Mouse (Mus musculus) MEL (cell line): ENCODE results near the gene 1700001P01Rik. TPM values are rescaled to one million over a fixed set of nuclear protein-coding genes. Genes with fewer than 3 reads are reported as not detected.

ENCODE experiments used
- DNase-seq: peaks from one replicate; pipeline ENCODE4 v3.0.0; 2011; ENCODE audit warnings: low read depth, low spot score
- H3K27ac ChIP-seq: 2 replicates; pipeline ENCODE4 v1.5.1; 2012; ENCODE audit warnings: low read depth, mild to moderate bottlenecking, control low read depth, low read length, moderate library complexity; ENCODE audit not compliant: control insufficient read depth
- H3K27me3 ChIP-seq, 2 experiments: fragments of 150-350 bp in 1 of 2; sonication (generic) in 1 of 2; 2 replicates each; pipeline ENCODE4 v1.6.1; 2012; ENCODE audit warnings: low read length in 2 of 2, mild to moderate bottlenecking in 2 of 2, improper control_type of control experiment in 1 of 2, moderate library complexity in 1 of 2; ENCODE audit not compliant: insufficient read depth in 2 of 2, control insufficient read depth in 1 of 2
- H3K36me3 ChIP-seq, 2 experiments: 2 replicates each; pipeline ENCODE4 v1.6.1; 2012 to 2014; ENCODE audit warnings: low read length in 2 of 2, improper control_type of control experiment in 1 of 2, inconsistent platforms in 1 of 2, mild to moderate bottlenecking in 1 of 2; ENCODE audit not compliant: insufficient read depth in 2 of 2, control insufficient read depth in 1 of 2
- H3K4me1 ChIP-seq, 2 experiments: fragments of 150-350 bp in 1 of 2; sonication (generic) in 1 of 2; 2 replicates each; pipeline ENCODE4 v1.6.1; 2012; ENCODE audit warnings: low read length in 2 of 2, improper control_type of control experiment in 1 of 2, mild to moderate bottlenecking in 1 of 2; ENCODE audit not compliant: insufficient read depth in 2 of 2, control insufficient read depth in 1 of 2
- H3K4me3 ChIP-seq, 2 experiments: fragments of 150-350 bp in 1 of 2; sonication (generic) in 1 of 2; 2 replicates each; pipeline ENCODE4 v1.5.1; 2012; ENCODE audit warnings: low read depth in 2 of 2, low read length in 2 of 2, mild to moderate bottlenecking in 2 of 2, moderate library complexity in 2 of 2, control low read depth in 1 of 2, improper control_type of control experiment in 1 of 2; ENCODE audit not compliant: control insufficient read depth in 1 of 2, insufficient read depth in 1 of 2
- H3K79me2 ChIP-seq: 2 replicates; pipeline ENCODE4 v1.6.1; 2012; ENCODE audit warnings: mild to moderate bottlenecking, low read length, moderate library complexity; ENCODE audit not compliant: control insufficient read depth, poor library complexity, insufficient read depth
- H3K9ac ChIP-seq: 2 replicates; pipeline ENCODE4 v1.6.1; 2012; ENCODE audit warnings: low read depth, mild to moderate bottlenecking, control low read depth, low read length, moderate library complexity; ENCODE audit not compliant: control insufficient read depth, poor library complexity, severe bottlenecking
- H3K9me3 ChIP-seq: fragments of 150-350 bp; sonication (generic); replicated peaks from 2 replicates; pipeline ENCODE4 v1.6.1; 2012; ENCODE audit warnings: mild to moderate bottlenecking, low read length, improper control_type of control experiment, moderate library complexity; ENCODE audit not compliant: insufficient read depth
- E2F4 ChIP-seq: IDR thresholded peaks from 2 replicates; pipeline ENCODE4 v1.6.1; 2011; ENCODE audit warnings: low read depth, low read length, improper control_type of control experiment, borderline replicate concordance
- ELF1 ChIP-seq: IDR thresholded peaks from 2 replicates; pipeline ENCODE4 v1.6.1; 2014; ENCODE audit warnings: low read depth, mild to moderate bottlenecking, inconsistent platforms, low read length, improper control_type of control experiment, moderate library complexity
- HCFC1 ChIP-seq: IDR thresholded peaks from 2 replicates; pipeline ENCODE4 v1.6.1; 2012; ENCODE audit warnings: low read depth, mild to moderate bottlenecking, inconsistent platforms, low read length, improper control_type of control experiment, moderate library complexity
- MXI1 ChIP-seq: IDR thresholded peaks from 2 replicates; pipeline ENCODE4 v1.6.1; 2011; ENCODE audit warnings: mild to moderate bottlenecking, low read depth, low read length, improper control_type of control experiment
- MYB ChIP-seq: IDR thresholded peaks from 2 replicates; pipeline ENCODE4 v1.6.1; 2011; ENCODE audit warnings: mild to moderate bottlenecking, low read depth, low read length, improper control_type of control experiment
- POLR2AphosphoS2 ChIP-seq: IDR thresholded peaks from 2 replicates; pipeline ENCODE4 v1.6.1; 2011; ENCODE audit warnings: low read length, improper control_type of control experiment
- POLR2AphosphoS5 ChIP-seq: IDR thresholded peaks from 2 replicates; pipeline ENCODE4 v1.6.1; 2012; ENCODE audit warnings: low read depth, borderline replicate concordance, mild to moderate bottlenecking, inconsistent platforms, low read length, moderate library complexity, mixed read lengths
- RAD21 ChIP-seq: IDR thresholded peaks from 2 replicates; pipeline ENCODE4 v1.6.1; 2011; ENCODE audit warnings: mild to moderate bottlenecking, low read depth, low read length, improper control_type of control experiment
- SIN3A ChIP-seq: IDR thresholded peaks from 2 replicates; pipeline ENCODE4 v1.6.1; 2012; ENCODE audit warnings: low read length, improper control_type of control experiment, inconsistent platforms
- TAL1 ChIP-seq: IDR thresholded peaks from 2 replicates; pipeline ENCODE4 v1.6.1; 2012; ENCODE audit warnings: mild to moderate bottlenecking, inconsistent platforms, low read length, moderate library complexity, mixed read lengths
- TBP ChIP-seq: IDR thresholded peaks from 2 replicates; pipeline ENCODE4 v1.8.0; 2011; ENCODE audit warnings: low read depth, low read length, improper control_type of control experiment
- TCF12 ChIP-seq: IDR thresholded peaks from 2 replicates; pipeline ENCODE4 v1.6.1; 2014; ENCODE audit warnings: low read depth, mild to moderate bottlenecking, inconsistent platforms, low read length, improper control_type of control experiment, moderate library complexity
- ZMIZ1 ChIP-seq: IDR thresholded peaks from 2 replicates; pipeline ENCODE4 v1.6.1; 2012; ENCODE audit warnings: low read depth, mild to moderate bottlenecking, inconsistent platforms, low read length, improper control_type of control experiment, moderate library complexity
- ZNF384 ChIP-seq: IDR thresholded peaks from 2 replicates; pipeline ENCODE4 v1.6.1; 2012; ENCODE audit warnings: low read depth, mild to moderate bottlenecking, inconsistent platforms, low read length, improper control_type of control experiment
- polyA plus RNA-seq, 2 experiments: library from polyadenylated mRNA; stranded (reverse) in 1 of 2; unstranded in 1 of 2; fragments of >175 nt in 1 of 2; fragments of >200 nt in 1 of 2; gene quantifications; 2 replicates each; pipeline versions ENCODE4 v1.2.1 to v1.2.4; 2012; ENCODE audit warnings: low replicate concordance in 2 of 2, low read depth in 1 of 2; ENCODE audit not compliant: insufficient read length in 2 of 2, insufficient read depth in 1 of 2, missing spikeins in 1 of 2
- total RNA-seq: library from RNA; depleted of rRNA; stranded (reverse); fragments of 300-350 nt; gene quantifications from 2 replicates; pipeline ENCODE4 v1.2.3, GENCODE M21; 2012

Gene 1700001P01Rik
- total and polyA plus RNA-seq, 3 experiments: 0.43 to 0.69 TPM; not detected in 1

DNA sequence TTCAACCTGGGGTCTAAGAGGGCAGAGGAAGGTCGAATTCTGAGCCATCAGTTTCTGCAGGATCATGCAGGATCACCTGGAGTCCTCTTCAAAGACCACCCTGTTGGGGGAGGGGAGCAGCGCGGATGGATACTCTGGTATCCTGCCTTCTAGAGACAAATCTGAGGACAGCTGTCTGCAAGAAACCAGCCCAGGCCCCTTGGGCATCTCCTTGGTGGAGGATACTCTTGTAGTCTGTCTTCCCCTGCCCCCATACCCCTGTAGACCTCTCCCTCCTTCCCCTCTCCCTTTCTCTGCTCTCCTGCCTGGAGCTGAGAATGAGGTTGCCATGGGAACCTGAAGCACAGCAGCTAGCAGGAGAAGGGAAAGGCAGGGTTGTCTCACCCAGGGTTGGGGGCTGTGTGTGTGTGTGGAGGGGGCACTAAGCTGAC is 36.8 kb upstream of the 1700001P01Rik start:
- DNase-seq: no peak
- Histone ChIP-seq H3K79me2 (no peaks in the 10 kb centered on the region), H3K36me3 (peaks cover 0 to 7% of the 10 kb centered on the region in 2 experiments; a peak in 2 of 4 replicates), H3K9ac (no peak overlapping the region), H3K4me1 (peaks cover 2 to 11% of the 10 kb centered on the region in 2 experiments), H3K27me3 (no peaks in the 10 kb centered on the region), H3K27ac (no peak overlapping the region), H3K4me3 (no peak overlapping the region), H3K9me3 (no peaks in the 10 kb centered on the region)
- no peak for TF ChIP-seq TBP
- TF ChIP-seq ZNF384: no peak
- no peak for TF ChIP-seq ZMIZ1
- TF ChIP-seq E2F4: no peak
- TF ChIP-seq POLR2AphosphoS2: no peak
- no peak for TF ChIP-seq HCFC1
- no peak for TF ChIP-seq RAD21

DNA sequence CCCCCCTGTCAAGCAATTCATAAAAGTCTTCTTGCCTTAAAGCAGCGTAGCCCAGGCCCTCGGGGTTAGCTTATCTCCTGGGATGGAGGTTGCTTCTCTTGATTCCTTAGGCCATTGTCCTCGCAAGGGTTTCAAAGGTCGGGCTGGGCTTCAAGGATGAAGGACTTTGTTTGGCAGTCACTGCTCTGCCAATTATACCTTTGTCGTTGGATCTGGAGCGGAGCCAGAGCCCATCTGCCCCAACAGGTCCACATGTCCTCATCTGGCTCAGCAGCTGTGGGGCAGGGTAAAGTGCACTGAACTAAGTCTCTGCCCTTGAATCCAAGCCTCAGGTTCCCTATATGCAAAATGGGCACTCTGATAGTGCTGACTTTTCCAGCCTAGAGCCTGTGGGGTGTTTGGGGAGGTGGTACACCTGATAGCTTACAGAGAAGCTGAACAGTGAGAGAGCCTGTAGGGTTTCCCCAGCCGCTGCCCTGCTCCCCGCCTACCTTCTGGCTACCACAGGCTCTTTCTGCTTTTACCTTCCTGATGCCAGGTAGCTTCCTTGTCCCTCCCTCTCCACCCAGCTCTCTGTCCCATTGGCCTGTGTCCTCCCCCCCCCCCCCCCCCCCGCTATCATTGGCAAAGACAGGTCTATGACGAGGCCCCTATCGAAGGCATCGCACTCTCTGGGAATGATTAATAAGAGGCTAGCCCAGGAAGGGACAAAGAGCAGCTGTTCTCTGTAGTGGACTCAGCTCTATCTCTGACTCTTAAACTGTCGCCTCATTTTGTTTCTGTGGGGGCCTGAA is 36.0 kb upstream of the 1700001P01Rik start:
- Histone ChIP-seq H3K79me2 (no peaks in the 10 kb centered on the region), H3K9ac (no peak overlapping the region), H3K4me3 (no peak overlapping the region), H3K27ac (no peak overlapping the region), H3K4me1 (peaks cover 0 to 11% of the 10 kb centered on the region in 2 experiments; a peak in 3 of 4 replicates), H3K27me3 (no peaks in the 10 kb centered on the region), H3K36me3 (peaks cover 0 to 7% of the 10 kb centered on the region in 2 experiments; a peak in 2 of 4 replicates), H3K9me3 (no peaks in the 10 kb centered on the region)
- TF ChIP-seq SIN3A (no peak), TCF12 (no peak), ZNF384 (no peak), TAL1 (no peak), MYB (no peak), POLR2AphosphoS5 (no peak)
- DNase-seq: no peak

DNA sequence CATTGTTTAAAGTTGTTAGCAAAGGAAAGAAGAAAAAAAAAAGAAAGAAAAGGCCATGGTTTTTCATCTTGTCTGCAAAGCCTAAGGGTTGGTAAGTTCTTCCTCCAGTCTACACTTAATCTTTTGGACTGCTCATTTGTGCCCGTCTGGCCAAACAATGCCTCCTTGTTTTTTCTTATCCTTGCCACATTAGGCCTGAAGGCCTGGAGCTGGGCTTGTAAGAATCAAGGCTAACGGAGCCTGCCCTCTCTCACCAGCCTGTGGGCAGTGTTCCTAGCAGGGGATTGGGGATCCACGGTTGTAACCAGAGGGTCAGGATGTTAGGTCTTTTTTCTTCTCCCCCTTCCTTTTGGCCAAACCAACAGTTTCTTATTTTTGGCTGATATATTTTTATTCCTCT is 35.3 kb upstream of the 1700001P01Rik start:
- no peaks in the 10 kb centered on the region for H3K27me3 ChIP-seq
- peaks cover 0 to 11% of the 10 kb centered on the region in 2 experiments; a peak in 3 of 4 replicates for H3K4me1 ChIP-seq
- no peaks in the 10 kb centered on the region for H3K9me3 ChIP-seq
- no peak for TF ChIP-seq MXI1
- TF ChIP-seq ELF1: no peak
- no peak overlapping the region for H3K4me3 ChIP-seq
- no peak for DNase-seq
- H3K27ac ChIP-seq: no peak overlapping the region
- peaks cover 0 to 7% of the 10 kb centered on the region in 2 experiments; a peak in 2 of 4 replicates for H3K36me3 ChIP-seq
- H3K9ac ChIP-seq: no peak overlapping the region
- no peaks in the 10 kb centered on the region for H3K79me2 ChIP-seq
